In genomic region chr13:63332576-63333300, GRCm38 (mm10) we compare ENCODE assay signal across 8 mouse cellular contexts.
DNase-seq lines count a peak whose midpoint lies in the region; ATAC-seq and TF ChIP-seq lines count a peak whose summit lies in the region.
"Had no signal": no experiment of that assay in that cellular context is flagged by ENCODE, and none has a peak within 500 bp of the region (broad histone marks: within the 10 kb centered on the region; RNA-seq: fewer than 3 reads in every experiment).

No protein-coding gene starts in this region.

- H3K4me3 ChIP-seq in ES-E14 (ENCODE audit: insufficient read depth in 1 of 2, low read depth in 1 of 2, low read length in 2 of 2, poor library complexity in 1 of 2, severe bottlenecking in 1 of 2) = no peak overlapping the region
- no peak overlapping the region for H3K4me3 ChIP-seq in limb, embryonic 11.5 days (ENCODE audit: low read depth, low read length)
- H3K4me3 ChIP-seq: myocyte had no signal

- in situ Hi-C loops in ES-E14 (cut with MboI; ENCODE audit: low sequenced_read_pairs in 2 of 2, unreplicated experiment in 2 of 2) = loop anchor here (10.0 to 25.0 kb wide), 2 partner anchors 288 to 295 kb away; no protein-coding TSS in a partner anchor

- 50% methylated on average over 4 of the region's 4 CpGs for WGBS in limb, embryonic 11.5 days

- peak; percentile 82; the same call in 1 of the 2 replicates for TF ChIP-seq CTCF in brain, embryonic 14.5 days (IDR thresholded peaks at IDR 0.05; ENCODE audit: borderline replicate concordance, extremely low read depth, insufficient read depth, insufficient read length)

- peak; percentile 67 for ATAC-seq in granulocyte monocyte progenitor cell, adult 5-6 weeks (replicated peaks; ENCODE audit: poor library complexity, severe bottlenecking)
- ATAC-seq in limb, embryonic 11.5 days (ENCODE audit: insufficient number of reproducible peaks, low FRiP score, low TSS enrichment, low read depth) = no peak
- ATAC-seq in neutrophil, adult 5-6 weeks (ENCODE audit: extremely low read depth, insufficient number of reproducible peaks, low FRiP score, poor library complexity, severe bottlenecking) = peak; percentile 70

- H3K27me3 ChIP-seq in limb, embryonic 11.5 days (ENCODE audit: control insufficient read depth, insufficient read depth, low read length) = no peaks in the 10 kb centered on the region

- no peak overlapping the region for H3K9ac ChIP-seq in ES-E14 (ENCODE audit: insufficient read depth, low read depth, low read length, poor library complexity, severe bottlenecking)
- H3K9ac ChIP-seq in limb, embryonic 11.5 days (ENCODE audit: low read length) = no peak overlapping the region

- no peak for TF ChIP-seq POLR2A in brain, embryonic 14.5 days (IDR thresholded peaks at IDR 0.05; ENCODE audit: borderline replicate concordance, extremely low read depth, insufficient read depth, insufficient read length, poor library complexity, severe bottlenecking)

- H3K27ac ChIP-seq in ES-E14 (ENCODE audit: insufficient read depth, low read depth, low read length, poor library complexity, severe bottlenecking) = no peak overlapping the region
- no peak overlapping the region for H3K27ac ChIP-seq in limb, embryonic 11.5 days (replicated peaks; ENCODE audit: low read depth, low read length)

- no peak overlapping the region for H3K4me2 ChIP-seq in limb, embryonic 11.5 days (ENCODE audit: low read depth, severe bottlenecking)

- DNase-seq in layer of hippocampus, adult 11-12 months (ENCODE audit: low spot score) = peak; percentile 79
- no peak for DNase-seq in layer of hippocampus, postnatal 36 days
- DNase-seq in ES-E14 (ENCODE audit: low read depth, low spot score) = no peak
- peak; percentile 84 for DNase-seq in brain, embryonic 14.5 days (ENCODE audit: low read depth)
- peak; percentile 74 for DNase-seq in limb, embryonic 11.5 days (ENCODE audit: low spot score)

- H3K36me3 ChIP-seq in ES-E14 (ENCODE audit: control insufficient read depth, insufficient read depth, low read length, poor library complexity, severe bottlenecking) = peaks cover 3% of the 10 kb centered on the region; the same call in 1 of the 2 replicates
- H3K36me3 ChIP-seq in limb, embryonic 11.5 days (ENCODE audit: control insufficient read depth, insufficient read depth, low read length) = no peaks in the 10 kb centered on the region; the same call in 1 of the 2 replicates

- no peaks in the 10 kb centered on the region for H3K9me3 ChIP-seq in ES-E14 (ENCODE audit: control insufficient read depth, insufficient read depth, low read depth, low read length)
- no peaks in the 10 kb centered on the region for H3K9me3 ChIP-seq in limb, embryonic 11.5 days (ENCODE audit: control insufficient read depth, low read length)

- peaks cover 0 to 3% of the 10 kb centered on the region in 2 experiments; a peak in 1 of 4 replicates for H3K4me1 ChIP-seq in ES-E14 (ENCODE audit: control insufficient read depth in 2 of 2, insufficient read depth in 2 of 2, low read length in 2 of 2, poor library complexity in 1 of 2)
- H3K4me1 ChIP-seq in limb, embryonic 11.5 days (ENCODE audit: control insufficient read depth, insufficient read depth, low read length) = peaks cover 32% of the 10 kb centered on the region

TF ChIP-seq in ES-E14, 5 proteins besides CTCF, POLR2A, EP300 and RAD21:
- TF ChIP-seq ZNF384 (IDR thresholded peaks at IDR 0.05; ENCODE audit: low read depth, low read length) (no peak), HCFC1 (IDR thresholded peaks at IDR 0.05; ENCODE audit: borderline replicate concordance, insufficient read depth, low read length) (no peak), MAFK (IDR thresholded peaks at IDR 0.05; ENCODE audit: insufficient read depth, low read depth, low read length) (0 out of 2 replicates have a peak, but pooled peaks have one; percentile 16), CHD2 (IDR thresholded peaks at IDR 0.05; ENCODE audit: low read depth, low read length) (no peak), ZC3H11A (IDR thresholded peaks at IDR 0.05; ENCODE audit: borderline replicate concordance, low read depth, low read length) (peak; percentile 89)

Comparison
In these comparisons a context has a peak if more than half of its experiments do, and no peak if none do; other contexts are left out.
1. DNase-seq: peak in layer of hippocampus, adult 11-12 months (single experiment), brain, embryonic 14.5 days (single experiment) and limb, embryonic 11.5 days (single experiment); none in layer of hippocampus, postnatal 36 days (0 of 2) and ES-E14 (single experiment).